Mouse (Mus musculus): ENCODE results near the gene Cdc42bpg. TPM values are rescaled to one million over a fixed set of nuclear protein-coding genes. Genes with fewer than 3 reads are reported as not detected.
"Not testable (repeated sequence)": the region's sequence is repeated elsewhere in the genome, so short reads cannot be mapped to it uniquely, and the experiment has no call there.

Cdc42bpg gene
- polyA plus RNA-seq, 1 experiment from 2014 or later, result 1.3 TPM

GRCm38 (mm10) chr19:6302114-6302513, 4.1 kb upstream of the Cdc42bpg start:
- 89% methylated on average over 5 of the region's 5 CpGs for WGBS
- Histone ChIP-seq H3K4me3 (replicated peaks) (no peak overlapping the region), H3K4me1 (peaks cover 19% of the 10 kb centered on the region), H3K9me3 (no peaks in the 10 kb centered on the region), H3K27me3 (replicated peaks) (no peaks in the 10 kb centered on the region), H3K9ac (no peak overlapping the region), H3K4me2 (no peak overlapping the region), H3K27ac (no peak overlapping the region), H3K36me3 (peaks cover 24% of the 10 kb centered on the region)
- ATAC-seq (ENCODE audit: insufficient read depth, low FRiP score, low read depth), result no peak

DNA sequence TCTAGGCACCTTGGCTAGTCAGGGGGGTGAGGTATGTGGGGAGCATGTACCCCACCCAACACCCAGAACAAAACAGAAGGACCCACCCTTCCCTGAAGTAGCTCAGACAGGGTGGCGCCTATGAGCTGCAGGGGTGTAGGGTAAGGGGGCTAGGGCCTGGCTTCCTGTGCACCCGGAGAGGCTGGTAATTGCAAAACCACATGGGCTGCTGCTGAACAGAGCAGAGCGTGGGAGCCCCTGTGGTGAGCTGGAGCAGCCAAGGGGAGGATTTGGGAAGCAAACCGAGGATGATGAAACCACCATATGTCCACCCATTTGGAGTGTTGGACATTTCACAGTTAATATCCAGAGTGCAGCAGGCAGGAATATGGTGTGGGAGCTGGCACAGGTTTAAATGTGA, 3.7 kb upstream of the Cdc42bpg start:
- Histone ChIP-seq H3K36me3 (peaks cover 20% of the 10 kb centered on the region), H3K4me3 (replicated peaks) (no peak overlapping the region), H3K4me1 (peaks cover 22% of the 10 kb centered on the region), H3K4me2 (no peak overlapping the region), H3K9ac (no peak overlapping the region), H3K27me3 (replicated peaks) (no peaks in the 10 kb centered on the region), H3K9me3 (no peaks in the 10 kb centered on the region), H3K27ac (no peak overlapping the region)
- 28% methylated on average over 4 of the region's 4 CpGs for WGBS
- no peak for ATAC-seq (ENCODE audit: insufficient read depth, low FRiP score, low read depth)

DNA sequence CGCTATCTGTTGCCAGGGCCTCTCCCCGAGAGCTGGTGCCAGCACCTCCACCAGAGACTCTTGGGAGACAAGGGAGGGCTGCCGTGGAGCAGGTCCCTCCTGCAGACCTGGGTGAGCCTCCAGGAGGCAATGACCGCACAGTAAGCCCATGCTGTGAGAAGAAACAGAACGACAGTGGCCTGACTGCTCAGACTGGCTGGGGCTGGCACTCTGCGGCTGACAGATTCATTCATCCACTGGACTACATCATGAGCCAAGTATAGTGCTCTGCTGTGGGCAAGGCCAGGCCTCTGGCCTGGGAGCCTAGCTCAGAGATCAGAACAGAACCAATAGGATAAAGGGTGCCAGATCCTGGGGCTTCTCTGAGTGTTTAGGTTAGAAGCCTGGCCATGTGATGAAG, 2.4 kb upstream of the Cdc42bpg start:
- Histone ChIP-seq H3K4me3 (replicated peaks) (no peak overlapping the region), H3K9me3 (no peaks in the 10 kb centered on the region), H3K27ac (no peak overlapping the region), H3K4me2 (no peak overlapping the region), H3K27me3 (replicated peaks) (no peaks in the 10 kb centered on the region), H3K36me3 (peaks cover 8% of the 10 kb centered on the region), H3K9ac (no peak overlapping the region), H3K4me1 (peaks cover 31% of the 10 kb centered on the region)
- no peak for ATAC-seq (ENCODE audit: insufficient read depth, low FRiP score, low read depth)
- 84% methylated on average over 6 of the region's 6 CpGs for WGBS

DNA sequence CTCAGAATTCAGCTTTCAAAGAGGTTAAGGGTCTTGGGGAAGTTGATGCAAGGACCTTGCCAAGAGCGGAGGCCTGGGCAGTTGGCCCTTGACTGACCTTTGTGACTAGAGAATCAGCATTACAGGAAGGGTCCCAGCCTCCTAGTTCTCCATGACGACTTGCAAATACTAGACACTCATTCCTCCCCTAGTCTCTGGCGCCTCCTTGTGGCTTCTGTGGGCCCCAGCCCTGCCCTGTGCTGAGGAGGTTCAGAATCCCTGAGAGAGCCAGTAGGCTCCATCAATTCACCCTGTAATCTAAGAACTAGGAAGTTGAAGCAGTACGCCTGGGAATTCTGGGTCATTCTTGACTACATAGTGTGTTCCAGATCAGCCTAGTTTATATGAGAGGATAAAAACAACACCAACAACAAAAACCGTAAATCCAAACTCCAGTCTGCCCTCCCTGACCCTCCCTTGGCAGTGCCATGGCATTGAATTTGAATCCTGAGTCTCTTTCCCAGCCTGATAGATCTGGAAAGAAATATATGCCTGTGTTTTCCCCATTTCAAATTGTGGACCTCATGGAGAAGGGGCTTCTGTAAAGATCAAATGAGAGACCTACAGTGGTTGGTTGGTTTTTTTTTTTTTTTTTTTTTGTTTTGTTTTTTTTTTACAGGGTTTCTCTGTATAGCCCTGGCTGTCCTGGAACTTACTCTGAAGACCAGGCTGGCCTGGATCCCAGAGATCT, 1.3 kb upstream of the Cdc42bpg start:
- no peak overlapping the region for H3K9ac ChIP-seq
- H3K36me3 ChIP-seq, result no peaks in the 10 kb centered on the region
- no peak overlapping the region for H3K27ac ChIP-seq
- peaks cover 27% of the 10 kb centered on the region for H3K4me1 ChIP-seq
- H3K4me3 ChIP-seq (replicated peaks), result no peak overlapping the region
- peak; percentile 47; the same call in 1 of the 2 replicates for ATAC-seq (ENCODE audit: insufficient read depth, low FRiP score, low read depth)
- 19% methylated on average over 5 of the region's 5 CpGs for WGBS
- no peak overlapping the region for H3K4me2 ChIP-seq
- no peaks in the 10 kb centered on the region for H3K9me3 ChIP-seq
- H3K27me3 ChIP-seq (replicated peaks), result no peaks in the 10 kb centered on the region

- peak overlapping the region; percentile 71; the same call in 1 of the 2 replicates for H3K9ac ChIP-seq
- WGBS, result 51% methylated on average over 8 of the region's 8 CpGs
- no peaks in the 10 kb centered on the region for H3K27me3 ChIP-seq (replicated peaks)
- H3K4me3 ChIP-seq (replicated peaks), result peak overlapping the region; percentile 71
- H3K9me3 ChIP-seq, result no peaks in the 10 kb centered on the region
- peaks cover 22% of the 10 kb centered on the region for H3K4me1 ChIP-seq
- no peak for ATAC-seq (ENCODE audit: insufficient read depth, low FRiP score, low read depth)
- 0 out of 2 replicates have a peak, but pooled peaks cover 4% of the 10 kb centered on the region for H3K36me3 ChIP-seq
- peak overlapping the region; percentile 72 for H3K4me2 ChIP-seq
- H3K27ac ChIP-seq, result peak overlapping the region; percentile 80
Observed at GRCm38 (mm10) chr19:6305517-6306115, 640 bp upstream of the Cdc42bpg start.

DNA sequence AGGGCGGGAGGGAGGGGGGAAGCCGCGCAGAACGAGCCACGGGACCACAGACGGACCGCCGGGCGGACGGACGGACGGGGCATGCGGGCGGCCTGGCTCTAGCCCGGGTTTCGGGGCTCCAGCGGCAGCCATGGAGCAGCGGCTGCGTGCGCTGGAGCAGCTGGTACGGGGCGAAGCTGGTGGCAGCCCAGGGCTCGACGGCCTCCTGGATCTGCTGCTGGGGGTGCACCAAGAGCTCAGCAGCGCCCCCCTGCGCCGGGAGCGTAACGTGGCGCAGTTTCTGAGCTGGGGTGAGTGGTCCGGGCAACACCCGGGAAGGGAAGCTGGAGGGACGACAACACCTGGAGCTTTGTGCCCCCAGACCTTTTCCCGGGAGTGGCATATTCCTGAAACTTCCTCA, 330 bp downstream of the Cdc42bpg start:
- peak overlapping the region; percentile 71 for H3K9ac ChIP-seq
- H3K27me3 ChIP-seq (replicated peaks), result no peaks in the 10 kb centered on the region
- peak overlapping the region; percentile 72 for H3K4me2 ChIP-seq
- H3K4me3 ChIP-seq (replicated peaks), result peak overlapping the region; percentile 71
- no peaks in the 10 kb centered on the region for H3K9me3 ChIP-seq
- peak; percentile 63 for ATAC-seq (ENCODE audit: insufficient read depth, low FRiP score, low read depth)
- under 1% methylated on average over 33 of the region's 34 CpGs for WGBS
- H3K4me1 ChIP-seq, result peaks cover 22% of the 10 kb centered on the region
- H3K36me3 ChIP-seq, result peaks cover 13% of the 10 kb centered on the region; the same call in 1 of the 2 replicates
- H3K27ac ChIP-seq, result peak overlapping the region; percentile 80

GRCm38 (mm10) chr19:6307733-6308531, 1.7 kb downstream of the Cdc42bpg start:
- 58% methylated on average over 9 of the region's 9 CpGs for WGBS
- Histone ChIP-seq H3K27ac (peak overlapping the region; percentile 80), H3K4me3 (replicated peaks) (peak overlapping the region; percentile 71), H3K9ac (no peak overlapping the region), H3K4me2 (peak overlapping the region; percentile 72), H3K4me1 (peaks cover 22% of the 10 kb centered on the region), H3K9me3 (no peaks in the 10 kb centered on the region), H3K27me3 (replicated peaks) (no peaks in the 10 kb centered on the region), H3K36me3 (peaks cover 17% of the 10 kb centered on the region; the same call in 1 of the 2 replicates)
- ATAC-seq (ENCODE audit: insufficient read depth, low FRiP score, low read depth), result no peak

DNA sequence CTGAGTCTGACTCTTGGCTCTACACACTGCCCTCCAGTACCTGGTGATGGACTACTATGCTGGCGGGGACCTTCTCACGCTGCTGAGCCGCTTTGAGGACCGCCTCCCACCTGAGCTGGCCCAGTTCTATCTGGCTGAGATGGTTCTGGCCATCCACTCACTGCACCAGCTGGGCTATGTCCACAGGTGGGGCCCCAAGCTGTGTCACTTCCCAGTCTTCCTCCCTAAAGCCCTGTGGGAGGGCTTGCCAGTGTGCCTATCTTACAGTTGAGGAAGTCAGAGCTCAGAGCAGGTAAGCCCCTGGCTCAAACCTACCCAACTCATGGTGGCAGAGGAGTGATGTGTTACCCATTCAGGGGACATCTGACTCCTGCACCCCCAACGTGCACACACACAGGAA, 3.9 kb downstream of the Cdc42bpg start:
- H3K36me3 ChIP-seq, result peaks cover 26% of the 10 kb centered on the region
- no peak for ATAC-seq (ENCODE audit: insufficient read depth, low FRiP score, low read depth)
- H3K4me1 ChIP-seq, result peaks cover 22% of the 10 kb centered on the region
- H3K9ac ChIP-seq, result no peak overlapping the region
- no peaks in the 10 kb centered on the region for H3K9me3 ChIP-seq
- H3K4me2 ChIP-seq, result no peak overlapping the region
- H3K27ac ChIP-seq, result no peak overlapping the region
- 89% methylated on average over 5 of the region's 5 CpGs for WGBS
- H3K27me3 ChIP-seq (replicated peaks), result no peaks in the 10 kb centered on the region
- no peak overlapping the region for H3K4me3 ChIP-seq (replicated peaks)

- WGBS, result 86% methylated on average over 3 of the region's 3 CpGs
Observed at GRCm38 (mm10) chr19:6311783-6312182, 5.5 kb downstream of the Cdc42bpg start.

DNA sequence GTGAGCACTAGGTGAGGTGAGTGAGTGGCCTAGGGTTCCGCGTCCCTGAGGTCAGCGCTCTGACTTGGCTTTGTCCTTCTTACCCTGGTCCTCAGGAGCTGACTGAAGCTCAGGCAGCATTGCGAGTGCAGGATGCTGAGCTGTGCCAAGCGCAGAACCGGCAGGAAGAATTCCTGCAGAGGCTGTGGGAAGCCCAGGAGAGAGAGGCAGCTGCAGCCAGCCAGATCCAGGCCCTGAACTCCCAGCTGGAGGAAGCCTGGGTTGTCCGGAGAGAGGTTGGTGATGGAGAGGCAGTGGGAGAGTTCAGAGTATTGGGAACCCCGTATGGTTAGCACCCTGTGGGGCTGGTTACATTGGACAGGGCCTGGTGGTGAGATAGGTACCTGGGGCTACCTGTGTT, 7.5 kb downstream of the Cdc42bpg start:
- no peak overlapping the region for H3K4me3 ChIP-seq (replicated peaks)
- H3K27me3 ChIP-seq (replicated peaks), result no peaks in the 10 kb centered on the region
- H3K4me2 ChIP-seq, result no peak overlapping the region
- no peak overlapping the region for H3K9ac ChIP-seq
- H3K9me3 ChIP-seq, result no peaks in the 10 kb centered on the region
- no peak for ATAC-seq (ENCODE audit: insufficient read depth, low FRiP score, low read depth)
- H3K4me1 ChIP-seq, result 0 out of 2 replicates have a peak, but pooled peaks cover 2% of the 10 kb centered on the region
- H3K36me3 ChIP-seq, result peaks cover 37% of the 10 kb centered on the region
- no peak overlapping the region for H3K27ac ChIP-seq
- WGBS, result 84% methylated on average over 8 of the region's 8 CpGs

More at GRCm38 (mm10) chr19:6311783-6312182, 5.5 kb downstream of the Cdc42bpg start:
- H3K4me2 ChIP-seq; H3K4me3 ChIP-seq (replicated peaks); H3K9me3 ChIP-seq; H3K9ac ChIP-seq; H3K27ac ChIP-seq; H3K27me3 ChIP-seq (replicated peaks); ATAC-seq (ENCODE audit: insufficient read depth, low FRiP score, low read depth): not testable (repeated sequence)
- H3K36me3 ChIP-seq, result peaks cover 37% of the 10 kb centered on the region
- H3K4me1 ChIP-seq, result peaks cover 17% of the 10 kb centered on the region

- no peaks in the 10 kb centered on the region for H3K27me3 ChIP-seq (replicated peaks)
Observed at GRCm38 (mm10) chr19:6314513-6314912, 8.3 kb downstream of the Cdc42bpg start.

DNA sequence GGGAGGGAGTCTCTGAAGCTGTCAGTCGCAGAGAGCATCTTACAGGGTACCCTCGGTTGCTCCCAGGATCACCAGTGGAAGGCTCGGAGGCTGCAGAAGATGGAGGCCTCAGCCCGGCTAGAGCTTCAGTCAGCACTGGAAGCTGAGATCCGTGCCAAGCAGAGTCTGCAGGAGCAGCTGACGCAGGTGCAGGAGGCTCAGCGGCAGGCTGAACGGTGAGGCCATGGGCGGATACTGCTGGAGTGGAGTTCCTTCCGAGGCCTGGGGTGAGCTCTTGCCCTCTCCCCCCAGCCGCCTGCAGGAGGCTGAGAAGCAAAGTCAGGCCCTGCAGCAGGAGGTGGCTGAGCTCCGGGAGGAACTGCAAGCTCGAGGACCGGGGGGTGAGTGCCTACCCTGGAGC, 9.3 kb downstream of the Cdc42bpg start:
- Histone ChIP-seq H3K4me2 (no peak overlapping the region), H3K9ac (no peak overlapping the region), H3K4me3 (replicated peaks) (no peak overlapping the region), H3K27me3 (replicated peaks) (no peaks in the 10 kb centered on the region), H3K4me1 (no peaks in the 10 kb centered on the region), H3K27ac (no peak overlapping the region), H3K9me3 (no peaks in the 10 kb centered on the region), H3K36me3 (peaks cover 39% of the 10 kb centered on the region)
- WGBS, result 78% methylated on average over 14 of the region's 14 CpGs
- ATAC-seq (ENCODE audit: insufficient read depth, low FRiP score, low read depth), result no peak

More at GRCm38 (mm10) chr19:6314513-6314912, 8.3 kb downstream of the Cdc42bpg start:
- ATAC-seq (ENCODE audit: insufficient read depth, low FRiP score, low read depth), result no peak
- no peak overlapping the region for H3K27ac ChIP-seq
- H3K36me3 ChIP-seq, result peaks cover 37% of the 10 kb centered on the region
- no peak overlapping the region for H3K4me2 ChIP-seq
- H3K9ac ChIP-seq, result no peak overlapping the region
- H3K9me3 ChIP-seq, result no peaks in the 10 kb centered on the region
- WGBS, result 75% methylated on average over 8 of the region's 8 CpGs
- no peak overlapping the region for H3K4me3 ChIP-seq (replicated peaks)
- H3K4me1 ChIP-seq, result no peaks in the 10 kb centered on the region
